Mouse (Mus musculus): ENCODE results near the gene Sh3bgrl3. TPM values are rescaled to one million over a fixed set of nuclear protein-coding genes. Genes with fewer than 3 reads are reported as not detected.

Sh3bgrl3 gene
- polyA plus RNA-seq, 1 experiment: 1,207 TPM

GRCm38 (mm10) chr4:134125383-134126060 is 3.1 kb downstream of the Sh3bgrl3 start:
- Histone ChIP-seq H3K4me1 (ENCODE audit: control insufficient read depth, insufficient read depth, low read length) (peaks cover 59% of the 10 kb centered on the region), H3K4me3 (ENCODE audit: insufficient read depth, low read depth, low read length) (no peak overlapping the region), H3K27ac (ENCODE audit: insufficient read depth, low read depth, low read length) (peak overlapping the region; percentile 81; the same call in 1 of the 2 replicates)
- 88% methylated on average over 15 of the region's 15 CpGs for WGBS
- TF ChIP-seq CTCF (IDR thresholded peaks at IDR 0.05; ENCODE audit: insufficient read depth, low read depth, low read length) (no peak), POLR2A (IDR thresholded peaks at IDR 0.05; ENCODE audit: insufficient read depth, low read depth, low read length) (no peak)

- H3K4me1 ChIP-seq (ENCODE audit: control insufficient read depth, insufficient read depth, low read length): peaks cover 52% of the 10 kb centered on the region
- H3K4me3 ChIP-seq (ENCODE audit: insufficient read depth, low read depth, low read length): 0 out of 2 replicates have a peak overlapping the region, but pooled peaks have one; percentile 6
- TF ChIP-seq POLR2A (IDR thresholded peaks at IDR 0.05; ENCODE audit: insufficient read depth, low read depth, low read length) (no peak), CTCF (IDR thresholded peaks at IDR 0.05; ENCODE audit: insufficient read depth, low read depth, low read length) (peak; percentile 90)
- 13% methylated on average over 17 of the region's 17 CpGs for WGBS
- peak overlapping the region; percentile 81 for H3K27ac ChIP-seq (ENCODE audit: insufficient read depth, low read depth, low read length)
Measured at GRCm38 (mm10) chr4:134123680-134124551, 4.7 kb downstream of the Sh3bgrl3 start.

- 93% methylated on average over 6 of the region's 6 CpGs for WGBS
- Histone ChIP-seq H3K27ac (ENCODE audit: insufficient read depth, low read depth, low read length) (no peak overlapping the region), H3K4me1 (ENCODE audit: control insufficient read depth, insufficient read depth, low read length) (peaks cover 49% of the 10 kb centered on the region), H3K4me3 (ENCODE audit: insufficient read depth, low read depth, low read length) (no peak overlapping the region)
- TF ChIP-seq POLR2A (IDR thresholded peaks at IDR 0.05; ENCODE audit: insufficient read depth, low read depth, low read length) (no peak), CTCF (IDR thresholded peaks at IDR 0.05; ENCODE audit: insufficient read depth, low read depth, low read length) (no peak)
Measured at GRCm38 (mm10) chr4:134123147-134123546, 5.4 kb downstream of the Sh3bgrl3 start.

- WGBS: 62% methylated on average over 3 of the region's 3 CpGs
- H3K27ac ChIP-seq (ENCODE audit: insufficient read depth, low read depth, low read length): no peak overlapping the region
- TF ChIP-seq POLR2A (IDR thresholded peaks at IDR 0.05; ENCODE audit: insufficient read depth, low read depth, low read length) (no peak), CTCF (IDR thresholded peaks at IDR 0.05; ENCODE audit: insufficient read depth, low read depth, low read length) (no peak)
Measured at GRCm38 (mm10) chr4:134122281-134122680, 6.3 kb downstream of the Sh3bgrl3 start.

GRCm38 (mm10) chr4:134121571-134121970 is 7.0 kb downstream of the Sh3bgrl3 start:
- Histone ChIP-seq H3K4me3 (ENCODE audit: insufficient read depth, low read depth, low read length) (no peak overlapping the region), H3K27ac (ENCODE audit: insufficient read depth, low read depth, low read length) (no peak overlapping the region; the same call in 1 of the 2 replicates), H3K4me1 (ENCODE audit: control insufficient read depth, insufficient read depth, low read length) (peaks cover 33% of the 10 kb centered on the region)
- WGBS: 63% methylated on average over 4 of the region's 4 CpGs
- TF ChIP-seq POLR2A (IDR thresholded peaks at IDR 0.05; ENCODE audit: insufficient read depth, low read depth, low read length): no peak
- TF ChIP-seq CTCF (IDR thresholded peaks at IDR 0.05; ENCODE audit: insufficient read depth, low read depth, low read length): no peak

More at GRCm38 (mm10) chr4:134122281-134122680, 6.3 kb downstream of the Sh3bgrl3 start:
- Histone ChIP-seq H3K4me1 (ENCODE audit: control insufficient read depth, insufficient read depth, low read length) (peaks cover 40% of the 10 kb centered on the region), H3K4me3 (ENCODE audit: insufficient read depth, low read depth, low read length) (no peak overlapping the region)

GRCm38 (mm10) chr4:134120916-134121315 is 7.7 kb downstream of the Sh3bgrl3 start:
- Histone ChIP-seq H3K4me3 (ENCODE audit: insufficient read depth, low read depth, low read length) (no peak overlapping the region), H3K4me1 (ENCODE audit: control insufficient read depth, insufficient read depth, low read length) (peaks cover 27% of the 10 kb centered on the region), H3K27ac (ENCODE audit: insufficient read depth, low read depth, low read length) (no peak overlapping the region)
- TF ChIP-seq CTCF (IDR thresholded peaks at IDR 0.05; ENCODE audit: insufficient read depth, low read depth, low read length) (no peak), POLR2A (IDR thresholded peaks at IDR 0.05; ENCODE audit: insufficient read depth, low read depth, low read length) (no peak)
- 90% methylated on average over 4 of the region's 4 CpGs for WGBS

GRCm38 (mm10) chr4:134120192-134120805 is 8.3 kb downstream of the Sh3bgrl3 start:
- TF ChIP-seq CTCF (IDR thresholded peaks at IDR 0.05; ENCODE audit: insufficient read depth, low read depth, low read length): no peak
- H3K27ac ChIP-seq (ENCODE audit: insufficient read depth, low read depth, low read length): no peak overlapping the region
- peaks cover 22% of the 10 kb centered on the region for H3K4me1 ChIP-seq (ENCODE audit: control insufficient read depth, insufficient read depth, low read length)
- WGBS: 89% methylated on average over 6 of the region's 6 CpGs
- H3K4me3 ChIP-seq (ENCODE audit: insufficient read depth, low read depth, low read length): no peak overlapping the region

GRCm38 (mm10) chr4:134119644-134120043 is 8.9 kb downstream of the Sh3bgrl3 start:
- 65% methylated on average over 9 of the region's 9 CpGs for WGBS
- TF ChIP-seq CTCF (IDR thresholded peaks at IDR 0.05; ENCODE audit: insufficient read depth, low read depth, low read length): no peak
- peaks cover 16% of the 10 kb centered on the region for H3K4me1 ChIP-seq (ENCODE audit: control insufficient read depth, insufficient read depth, low read length)
- H3K27ac ChIP-seq (ENCODE audit: insufficient read depth, low read depth, low read length): no peak overlapping the region
- H3K4me3 ChIP-seq (ENCODE audit: insufficient read depth, low read depth, low read length): no peak overlapping the region

- H3K27ac ChIP-seq (ENCODE audit: insufficient read depth, low read depth, low read length): no peak overlapping the region
- H3K4me3 ChIP-seq (ENCODE audit: insufficient read depth, low read depth, low read length): no peak overlapping the region
- 85% methylated on average over 5 of the region's 5 CpGs for WGBS
- TF ChIP-seq CTCF (IDR thresholded peaks at IDR 0.05; ENCODE audit: insufficient read depth, low read depth, low read length) (no peak), POLR2A (IDR thresholded peaks at IDR 0.05; ENCODE audit: insufficient read depth, low read depth, low read length) (no peak)
- H3K4me1 ChIP-seq (ENCODE audit: control insufficient read depth, insufficient read depth, low read length): peaks cover 10% of the 10 kb centered on the region
Measured at GRCm38 (mm10) chr4:134119042-134119441, 9.5 kb downstream of the Sh3bgrl3 start.

Measured in olfactory bulb, adult 2 months (tissue).